Mouse (Mus musculus) adipocyte (in vitro differentiated cells): ENCODE results near the gene Syngr3.

Experiments
- DNase-seq: peaks from one replicate; pipeline ENCODE4 v3.0.0-alpha.2; 2016; ENCODE audit warnings: low spot score

Gene Syngr3

GRCm38 (mm10) chr17:24644875-24645721 is 44.7 kb downstream of the Syngr3 start:
- DNase-seq: no peak

GRCm38 (mm10) chr17:24644030-24644715 is 45.6 kb downstream of the Syngr3 start:
- peak; percentile 47 for DNase-seq

GRCm38 (mm10) chr17:24642791-24643343 is 46.9 kb downstream of the Syngr3 start:
- DNase-seq: no peak

- DNase-seq: no peak
These were observed 47.8 kb downstream of the Syngr3 start for GRCm38 (mm10) chr17:24641944-24642343.

GRCm38 (mm10) chr17:24640581-24640980 is 49.2 kb downstream of the Syngr3 start:
- no peak for DNase-seq

- no peak for DNase-seq
These were observed 49.6 kb downstream of the Syngr3 start for GRCm38 (mm10) chr17:24640119-24640518.

- DNase-seq: peak; percentile 46
These were observed 50.2 kb downstream of the Syngr3 start for GRCm38 (mm10) chr17:24639571-24639988.

- peak; percentile 22 for DNase-seq
These were observed 50.9 kb downstream of the Syngr3 start for GRCm38 (mm10) chr17:24638840-24639239.

GRCm38 (mm10) chr17:24638214-24638613 is 51.5 kb downstream of the Syngr3 start:
- no peak for DNase-seq

- no peak for DNase-seq
These were observed 52.8 kb downstream of the Syngr3 start for GRCm38 (mm10) chr17:24636781-24637481.

- no peak for DNase-seq
These were observed 54.1 kb downstream of the Syngr3 start for GRCm38 (mm10) chr17:24635694-24636093.
